Mouse (Mus musculus): ENCODE data around the gene Synj2.

The Synj2 gene

GRCm38 (mm10) chr17:6062793-6063192 lies 121.7 kb downstream of the Synj2 start:
- no peak for DNase-seq

DNA sequence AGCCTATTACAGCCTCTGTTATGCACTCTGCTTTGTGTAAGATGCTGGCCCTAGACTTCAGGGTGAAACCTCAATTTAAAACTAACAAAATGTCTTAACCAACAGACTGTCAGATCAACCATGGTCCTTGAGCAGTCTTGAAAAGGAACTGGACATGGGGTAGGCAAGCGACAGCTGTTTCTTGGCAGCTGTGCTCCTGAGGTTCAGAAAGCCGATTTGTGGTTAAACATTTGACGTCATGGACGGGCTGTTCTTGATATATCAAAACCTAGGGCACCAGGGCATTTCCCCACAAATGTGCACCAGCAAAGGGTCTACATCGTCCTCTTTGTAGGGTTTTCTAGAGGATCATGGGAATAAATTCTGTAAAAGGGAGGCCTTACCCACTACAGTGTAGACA lies 122.5 kb downstream of the Synj2 start:
- no peak for DNase-seq

DNA sequence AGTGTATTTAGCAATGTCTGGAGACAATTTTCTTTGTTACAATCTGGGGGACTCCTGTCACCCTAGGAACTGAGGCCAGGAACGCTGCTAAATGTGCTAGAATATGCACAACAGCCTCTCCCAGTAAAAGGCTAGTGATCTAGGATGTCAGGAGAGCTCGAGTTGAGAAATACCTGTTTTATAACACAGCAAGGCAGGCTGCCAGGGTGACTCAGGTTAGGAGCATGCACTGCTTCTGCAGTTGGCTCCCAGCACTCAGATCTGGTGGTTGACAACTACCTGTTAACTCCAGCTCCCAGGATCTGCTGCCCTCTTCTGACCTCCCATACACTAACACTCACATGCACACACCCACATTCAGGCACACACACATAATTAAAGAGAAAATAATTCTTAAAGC lies 124.9 kb downstream of the Synj2 start:
- no peak for DNase-seq

GRCm38 (mm10) chr17:6067613-6068012 lies 126.5 kb downstream of the Synj2 start:
- no peak for DNase-seq

DNA sequence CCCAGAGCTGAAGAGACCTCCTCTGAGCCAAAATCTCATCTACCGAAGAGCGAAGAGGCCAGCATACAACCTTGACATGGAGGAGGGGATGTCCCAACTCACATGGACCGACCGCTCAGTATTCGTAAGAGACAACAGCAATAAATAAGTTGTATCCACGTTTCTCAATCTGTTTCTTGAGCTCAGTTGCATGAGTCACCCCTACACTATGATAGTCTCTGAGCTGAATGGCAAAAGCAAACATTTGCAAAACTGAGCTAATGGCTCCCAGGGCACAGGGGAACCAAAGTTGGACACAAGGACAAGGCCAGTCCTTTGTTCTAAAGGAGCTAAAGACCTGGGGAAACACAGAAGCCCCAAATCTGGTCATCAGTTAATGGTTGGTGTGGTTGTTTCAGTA lies 128.8 kb downstream of the Synj2 start:
- DNase-seq = no peak

- DNase-seq = no peak
Observed at GRCm38 (mm10) chr17:6073405-6073804, 132.3 kb downstream of the Synj2 start.

DNA sequence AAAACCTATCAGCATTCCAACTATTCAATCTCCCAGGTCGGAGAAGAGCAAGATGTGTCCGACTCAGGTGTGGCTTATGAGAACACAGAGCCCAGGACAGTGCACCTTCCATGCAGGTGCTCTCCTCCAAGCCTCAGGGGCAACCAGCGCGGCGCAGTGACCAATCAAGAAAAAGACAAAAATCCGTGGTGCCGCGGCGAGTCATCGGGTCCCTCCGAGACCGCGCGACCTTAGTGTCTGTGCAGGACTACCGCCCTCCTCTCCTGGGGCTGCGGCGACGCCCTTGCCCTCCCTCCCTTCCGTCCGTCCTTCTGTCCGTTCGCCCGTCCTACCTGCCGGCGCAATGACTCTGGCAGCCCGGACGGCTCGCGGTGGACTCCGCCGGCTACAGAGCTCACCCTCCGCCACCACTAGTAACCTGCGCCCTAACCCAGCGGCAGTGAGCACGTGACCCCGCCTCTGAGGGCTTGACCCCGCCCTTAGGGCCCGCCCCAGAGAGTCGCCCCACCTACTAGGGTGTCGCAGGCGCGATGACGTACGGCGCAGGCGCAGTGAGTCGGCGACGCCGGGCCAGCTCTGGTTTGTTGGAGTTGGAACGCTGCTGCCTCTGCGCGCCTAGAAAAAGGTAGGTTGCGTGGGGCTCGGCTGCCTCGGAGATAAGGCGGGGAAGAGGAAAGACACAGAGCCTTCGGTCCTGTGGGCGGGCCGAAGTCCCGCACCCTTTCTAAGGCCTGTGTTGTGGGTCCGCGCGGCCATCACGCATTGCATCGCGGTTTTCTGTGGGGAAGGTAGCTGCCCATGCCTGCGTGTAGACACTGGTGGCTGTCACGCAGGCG lies 138.4 kb downstream of the Synj2 start, which contains the start of the genes Serac1 and Gtf2h5:
TSS of gene Serac1 (minus strand) at position 455 of the 836 bp plus-strand sequence.
TSS of gene Gtf2h5 (plus strand) at position 500 of the 836 bp plus-strand sequence.
- DNase-seq = peak; percentile 99

GRCm38 (mm10) chr17:6083323-6083890 lies 142.3 kb downstream of the Synj2 start:
- no peak for DNase-seq

GRCm38 (mm10) chr17:6091604-6092003 lies 150.5 kb downstream of the Synj2 start:
- DNase-seq = no peak

Data from thymus, postnatal 36 days (tissue).